Mouse (Mus musculus) forebrain, postnatal 0 days (tissue): Measurements from ENCODE around the gene Slc16a1. TPM values are rescaled to one million over a fixed set of nuclear protein-coding genes. Genes with fewer than 3 reads are reported as not detected.
"Not testable (repeated sequence)": the region's sequence is repeated elsewhere in the genome, so short reads cannot be mapped to it uniquely, and the experiment has no call there.

ENCODE experiments used
- ATAC-seq: fragments of 200-750 bp; cut with Nextera tagmentation; 2 replicates; pipeline ENCODE4 v1.8.0; 2017; ENCODE audit warnings: mild to moderate bottlenecking, moderate library complexity
- DNase-seq: peaks from one replicate; pipeline ENCODE4 v3.0.0-alpha.2; 2015
- H3K27ac ChIP-seq: fragments of 300-500 bp; sonication (generic); 2 replicates; pipeline ENCODE4 v1.5.1; 2014; ENCODE audit warnings: low read depth, mild to moderate bottlenecking, antibody characterized with exemption, low read length, moderate library complexity, mixed read lengths
- H3K27me3 ChIP-seq: fragments of 300-500 bp; sonication (generic); 2 replicates; pipeline ENCODE4 v1.6.1; 2014; ENCODE audit warnings: mild to moderate bottlenecking, low read length, mixed read lengths; ENCODE audit not compliant: insufficient read depth
- H3K36me3 ChIP-seq: fragments of 300-500 bp; sonication (generic); 2 replicates; pipeline ENCODE4 v1.6.1; 2014; ENCODE audit warnings: mild to moderate bottlenecking, moderate library complexity; ENCODE audit not compliant: insufficient read depth
- H3K4me1 ChIP-seq: fragments of 300-500 bp; sonication (generic); 2 replicates; pipeline ENCODE4 v1.6.1; 2014; ENCODE audit warnings: antibody characterized with exemption; ENCODE audit not compliant: insufficient read depth
- H3K4me2 ChIP-seq: fragments of 300-500 bp; sonication (generic); 2 replicates; pipeline ENCODE4 v1.6.1; 2014; ENCODE audit warnings: low read depth, mild to moderate bottlenecking, moderate library complexity
- H3K4me3 ChIP-seq: fragments of 300-500 bp; sonication (generic); 2 replicates; pipeline ENCODE4 v1.5.1; 2014; ENCODE audit warnings: low read depth, low read length, mixed read lengths
- H3K9ac ChIP-seq: fragments of 300-500 bp; sonication (generic); 2 replicates; pipeline ENCODE4 v1.6.1; 2014; ENCODE audit warnings: mild to moderate bottlenecking
- H3K9me3 ChIP-seq: fragments of 300-500 bp; sonication (generic); 2 replicates; pipeline ENCODE4 v1.6.1; 2016; ENCODE audit warnings: low read length
- CTCF ChIP-seq: sonication (generic); IDR thresholded peaks from 2 replicates; pipeline ENCODE4 v1.5.1; 2016; ENCODE audit warnings: antibody characterized with exemption, control low read depth, low read depth
- WGBS: fragments of 180-500 bp; shearing (Covaris S2); extraction: QIAGEN DNeasy Blood & Tissue Kit; methylation state at CpG from one replicate; pipeline ENCODE4 v1.1.7; 2014; 5-methylcytosine and 5-hydroxymethylcytosine counted together
- polyA plus RNA-seq: library from polyadenylated mRNA; unstranded; fragments of >200 nt; fragmentation: Nextera tagmentation; extraction: Ambion mirVana; gene quantifications from 2 replicates; pipeline ENCODE4 v1.2.1, GENCODE M21; 2015
- total RNA-seq: library from RNA; depleted of rRNA; stranded (reverse); fragments of >200 nt; gene quantifications from 2 replicates; pipeline ENCODE4 v1.2.3, GENCODE M21; 2014; rRNA removed

Gene Slc16a1
- total and polyA plus RNA-seq, 2 experiments from 2014 or later, result 20.2 to 33.4 TPM

- Histone ChIP-seq H3K27me3 (no peaks in the 10 kb centered on the region), H3K4me3 (no peak overlapping the region), H3K9ac (no peak overlapping the region), H3K9me3 (no peaks in the 10 kb centered on the region), H3K27ac (no peak overlapping the region), H3K4me2 (no peak overlapping the region), H3K36me3 (no peaks in the 10 kb centered on the region), H3K4me1 (no peaks in the 10 kb centered on the region)
- TF ChIP-seq CTCF, result peak; percentile 81
- peak; percentile 76 for DNase-seq
- peak; percentile 93 for ATAC-seq
- 8% methylated on average over 23 of the region's 23 CpGs for WGBS
These were observed 62.4 kb downstream of the Slc16a1 start for GRCm38 (mm10) chr3:104700751-104701335.

- no peak for DNase-seq
- H3K27ac ChIP-seq, result no peak overlapping the region
- H3K27me3 ChIP-seq, result no peaks in the 10 kb centered on the region
- 96% methylated on average over 1 of the region's 1 CpGs for WGBS
- no peaks in the 10 kb centered on the region for H3K36me3 ChIP-seq
- no peak for ATAC-seq
- no peak overlapping the region for H3K4me2 ChIP-seq
- H3K9me3 ChIP-seq, result no peaks in the 10 kb centered on the region
- no peaks in the 10 kb centered on the region for H3K4me1 ChIP-seq
- no peak overlapping the region for H3K9ac ChIP-seq
- no peak for TF ChIP-seq CTCF
- H3K4me3 ChIP-seq, result no peak overlapping the region
These were observed 63.3 kb downstream of the Slc16a1 start for GRCm38 (mm10) chr3:104701761-104702160.

GRCm38 (mm10) chr3:104703941-104704340 lies 65.5 kb downstream of the Slc16a1 start:
- no peak for TF ChIP-seq CTCF
- ATAC-seq, result no peak

GRCm38 (mm10) chr3:104706446-104706845 lies 68.0 kb downstream of the Slc16a1 start:
- no peak for DNase-seq
- ATAC-seq, result no peak
- Histone ChIP-seq H3K4me3 (no peak overlapping the region), H3K27me3 (no peaks in the 10 kb centered on the region), H3K9me3 (no peaks in the 10 kb centered on the region), H3K4me2 (no peak overlapping the region), H3K9ac (no peak overlapping the region), H3K27ac (no peak overlapping the region), H3K4me1 (no peaks in the 10 kb centered on the region), H3K36me3 (no peaks in the 10 kb centered on the region)
- 87% methylated on average over 2 of the region's 2 CpGs for WGBS
- no peak for TF ChIP-seq CTCF

More at GRCm38 (mm10) chr3:104703941-104704340, 65.5 kb downstream of the Slc16a1 start:
- H3K9ac ChIP-seq, result no peak overlapping the region
- H3K4me1 ChIP-seq, result no peaks in the 10 kb centered on the region
- no peak overlapping the region for H3K4me3 ChIP-seq
- no peaks in the 10 kb centered on the region for H3K27me3 ChIP-seq
- WGBS, result 87% methylated on average over 4 of the region's 4 CpGs
- no peaks in the 10 kb centered on the region for H3K36me3 ChIP-seq
- H3K27ac ChIP-seq, result no peak overlapping the region
- H3K9me3 ChIP-seq, result no peaks in the 10 kb centered on the region
- no peak overlapping the region for H3K4me2 ChIP-seq
- no peak for DNase-seq

GRCm38 (mm10) chr3:104706951-104707771 lies 68.7 kb downstream of the Slc16a1 start:
- H3K4me3 ChIP-seq, H3K27me3 ChIP-seq, H3K36me3 ChIP-seq, DNase-seq, H3K4me2 ChIP-seq, ATAC-seq, H3K4me1 ChIP-seq, H3K9me3 ChIP-seq, H3K27ac ChIP-seq, H3K9ac ChIP-seq: not testable (repeated sequence)
- 71% methylated on average over 6 of the region's 6 CpGs for WGBS

- H3K9me3 ChIP-seq, H3K4me2 ChIP-seq, H3K36me3 ChIP-seq, H3K27ac ChIP-seq, H3K4me3 ChIP-seq, ATAC-seq, H3K4me1 ChIP-seq, DNase-seq, H3K27me3 ChIP-seq, H3K9ac ChIP-seq: not testable (repeated sequence)
- 79% methylated on average over 1 of the region's 1 CpGs for WGBS
These were observed 69.3 kb downstream of the Slc16a1 start for GRCm38 (mm10) chr3:104707772-104708144.

Other genes with a start within 250 kb of the Slc16a1 start
- 32.2 and 45.1 TPM in 2 replicates for gene Lrig2, start 126.8 kb upstream of the Slc16a1 start, total RNA-seq
- 8.5 and 14.8 TPM in 2 replicates for gene Lrig2, start 126.8 kb upstream of the Slc16a1 start, polyA plus RNA-seq
- 2.5 and 2.6 TPM in 2 replicates for gene Ppm1j, start 142.4 kb downstream of the Slc16a1 start, total RNA-seq
- gene Ppm1j, start 142.4 kb downstream of the Slc16a1 start, polyA plus RNA-seq, result 2.0 TPM in 2 replicates
- 0.08 and 0.10 TPM in 2 replicates for gene Fam19a3, start 143.2 kb downstream of the Slc16a1 start, total RNA-seq
- gene Fam19a3, start 143.2 kb downstream of the Slc16a1 start, polyA plus RNA-seq, result 0.05 and 0.18 TPM in 2 replicates
- 38.0 and 42.7 TPM in 2 replicates for gene Rhoc, start 149.7 kb downstream of the Slc16a1 start, total RNA-seq
- 42.5 and 45.1 TPM in 2 replicates for gene Rhoc, start 149.7 kb downstream of the Slc16a1 start, polyA plus RNA-seq
- 3.9 and 7.7 TPM in 2 replicates for gene Mov10, start 179.9 kb downstream of the Slc16a1 start, total RNA-seq
- 3.9 and 4.6 TPM in 2 replicates for gene Mov10, start 179.9 kb downstream of the Slc16a1 start, polyA plus RNA-seq
- gene St7l, start 225.3 kb downstream of the Slc16a1 start, total RNA-seq, result 41.5 and 46.5 TPM in 2 replicates
- gene St7l, start 225.3 kb downstream of the Slc16a1 start, polyA plus RNA-seq, result 31.2 and 35.4 TPM in 2 replicates
- gene Capza1, start 225.8 kb downstream of the Slc16a1 start, total RNA-seq, result 119 and 123 TPM in 2 replicates
- 85.5 and 92.4 TPM in 2 replicates for gene Capza1, start 225.8 kb downstream of the Slc16a1 start, polyA plus RNA-seq